Mouse (Mus musculus): ENCODE data around the gene Clasp2. TPM values are rescaled to one million over a fixed set of nuclear protein-coding genes. Genes with fewer than 3 reads are reported as not detected.

Gene Clasp2
- total RNA-seq, 1 experiment from 2014 or later = 42.2 TPM

DNA sequence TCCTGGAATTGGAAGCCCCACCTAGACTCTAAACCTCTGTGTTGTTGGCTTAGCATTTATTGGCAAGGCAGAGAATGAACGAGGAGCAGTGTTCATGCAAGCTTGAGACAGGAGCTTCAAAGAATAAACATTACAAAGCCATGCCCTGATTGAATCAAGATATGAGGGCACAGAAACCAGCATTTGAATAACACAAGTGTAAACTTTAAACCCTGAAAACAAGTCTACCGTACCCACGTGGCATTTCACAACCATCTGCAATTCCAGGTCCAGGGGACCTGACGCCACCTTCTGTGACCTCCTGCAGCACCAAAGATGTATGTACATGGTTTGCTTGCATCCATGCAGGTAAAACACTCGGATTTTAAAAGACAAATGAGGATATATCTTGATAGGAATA, 181.4 kb downstream of the Clasp2 start:
- ATAC-seq (replicated peaks; ENCODE audit: low read depth, poor library complexity, severe bottlenecking) = no peak

GRCm38 (mm10) chr9:113924883-113925282, 183.6 kb downstream of the Clasp2 start:
- no peak for ATAC-seq (replicated peaks; ENCODE audit: low read depth, poor library complexity, severe bottlenecking)

DNA sequence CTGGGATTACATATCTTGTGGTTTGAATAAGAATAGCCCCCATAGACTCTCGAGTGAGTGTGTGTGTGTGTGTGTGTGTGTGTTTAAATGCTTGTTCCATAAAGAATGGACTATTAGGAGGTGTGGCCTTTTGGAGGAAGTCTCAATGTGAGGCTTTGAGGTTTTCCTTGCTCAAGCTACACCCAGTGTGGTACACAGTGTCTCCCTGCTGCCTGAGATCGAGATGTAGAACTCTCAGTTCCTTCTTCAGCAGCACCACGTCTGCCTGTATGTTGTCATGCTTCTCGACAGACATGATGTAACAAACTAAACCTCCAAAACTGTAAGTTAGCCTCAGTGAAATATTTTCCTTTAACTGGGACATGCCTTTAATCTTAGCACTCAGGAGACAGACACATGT, 187.3 kb downstream of the Clasp2 start:
- peak; percentile 64 for ATAC-seq (replicated peaks; ENCODE audit: low read depth, poor library complexity, severe bottlenecking)

GRCm38 (mm10) chr9:113929676-113930075, 188.4 kb downstream of the Clasp2 start:
- no peak for ATAC-seq (replicated peaks; ENCODE audit: low read depth, poor library complexity, severe bottlenecking)

DNA sequence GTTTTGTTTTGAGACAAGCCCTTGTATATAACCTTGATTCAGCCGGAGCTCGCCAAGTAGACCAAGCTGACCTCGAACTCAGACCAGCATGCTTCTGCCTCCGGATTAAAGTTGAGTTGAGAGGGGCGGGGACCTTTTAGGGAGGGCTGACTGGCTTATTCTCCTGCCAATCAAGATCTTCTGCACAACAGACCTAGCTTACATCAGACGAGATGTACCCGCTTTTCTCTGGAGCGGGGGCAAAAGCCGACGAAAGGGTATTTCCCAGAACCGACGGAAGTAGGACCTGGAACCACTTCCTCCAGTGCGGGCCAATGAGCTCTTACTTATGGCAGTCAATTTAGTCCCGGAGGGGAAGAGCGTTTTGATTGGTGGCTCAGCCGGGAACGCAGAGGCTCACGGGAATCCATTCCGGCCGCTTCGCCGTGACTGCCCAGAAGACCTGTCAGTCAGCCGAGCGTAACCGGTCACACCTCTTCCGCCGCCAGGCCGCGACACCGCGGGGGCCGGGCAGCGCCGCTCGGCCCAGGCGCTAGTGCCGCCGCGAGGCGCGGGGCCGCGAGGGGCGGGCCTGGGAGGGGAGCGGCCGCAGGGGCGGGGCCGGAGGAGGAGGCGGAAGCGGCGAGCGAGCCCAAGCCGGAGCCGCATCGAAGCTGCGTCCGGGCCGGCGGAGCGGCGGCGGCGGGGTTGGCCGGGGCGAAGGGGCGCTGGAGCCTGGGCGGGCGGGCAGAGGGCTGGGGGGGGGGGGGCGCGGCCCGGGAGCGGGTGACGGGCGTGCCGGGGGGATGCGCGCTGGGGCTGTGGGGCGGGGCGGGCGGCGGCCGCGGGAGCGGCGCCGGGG, 189.5 kb downstream of the Clasp2 start, which contains the start of gene Ubp1:
Ubp1 (plus strand) TSS at position 401 of the 841 bp plus-strand sequence.
- peak; percentile 88 for ATAC-seq (replicated peaks; ENCODE audit: low read depth, poor library complexity, severe bottlenecking)

DNA sequence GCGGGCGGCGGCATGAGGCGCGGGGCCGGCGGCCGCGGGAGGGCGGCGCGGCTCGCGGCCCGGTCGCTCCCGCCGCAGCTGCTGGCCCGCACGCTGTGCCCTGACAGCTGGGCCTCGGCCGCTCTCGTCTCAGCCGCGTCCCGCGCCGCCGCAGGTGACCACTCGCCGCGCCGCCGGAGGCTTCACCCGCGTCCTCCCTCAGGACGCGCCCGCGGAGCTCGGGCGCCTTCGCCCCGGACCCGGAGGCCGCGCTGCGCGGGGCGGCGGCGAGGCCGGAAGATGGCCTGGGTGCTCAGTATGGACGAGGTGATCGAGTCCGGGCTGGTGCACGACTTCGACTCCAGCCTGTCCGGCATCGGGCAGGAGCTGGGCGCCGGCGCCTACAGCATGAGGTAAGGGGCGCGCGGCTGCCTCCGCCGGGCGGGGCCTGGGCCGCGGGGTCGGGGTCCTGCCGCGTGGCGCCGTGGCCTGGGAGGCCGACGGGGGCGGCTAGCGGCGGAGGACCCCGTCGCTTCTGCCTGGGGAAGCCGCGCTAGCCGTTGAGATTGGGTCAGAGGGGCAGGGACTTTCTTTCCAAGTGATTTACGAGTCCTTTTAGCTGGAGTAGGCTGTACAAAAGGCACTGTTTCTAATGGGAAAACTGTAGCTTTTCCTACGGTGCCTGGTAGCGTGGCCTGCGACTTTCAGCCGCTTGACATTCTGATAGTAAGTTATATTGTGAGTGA, 190.3 kb downstream of the Clasp2 start:
- no peak for ATAC-seq (replicated peaks; ENCODE audit: low read depth, poor library complexity, severe bottlenecking)

DNA sequence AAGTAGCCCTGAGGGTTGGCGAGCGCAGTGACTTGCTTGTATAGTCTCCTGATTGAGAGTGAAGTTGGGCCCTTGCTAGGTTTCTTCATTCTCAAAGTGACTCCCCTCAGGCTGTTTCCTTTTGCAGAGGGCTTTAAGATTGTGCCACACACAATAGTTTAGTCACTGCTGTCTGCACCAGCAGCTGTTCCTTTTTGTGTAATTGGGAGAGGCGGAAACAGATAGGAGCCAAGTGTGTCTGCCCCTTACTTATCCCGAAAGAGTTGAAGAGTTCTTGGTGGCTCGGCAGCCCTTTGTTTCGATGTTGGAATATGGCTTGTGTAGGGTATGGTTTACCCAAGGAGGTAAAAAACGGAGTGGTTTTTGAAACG, 190.8 kb downstream of the Clasp2 start:
- ATAC-seq (replicated peaks; ENCODE audit: low read depth, poor library complexity, severe bottlenecking) = no peak

GRCm38 (mm10) chr9:113932501-113932900, 191.2 kb downstream of the Clasp2 start:
- ATAC-seq (replicated peaks; ENCODE audit: low read depth, poor library complexity, severe bottlenecking) = no peak

DNA sequence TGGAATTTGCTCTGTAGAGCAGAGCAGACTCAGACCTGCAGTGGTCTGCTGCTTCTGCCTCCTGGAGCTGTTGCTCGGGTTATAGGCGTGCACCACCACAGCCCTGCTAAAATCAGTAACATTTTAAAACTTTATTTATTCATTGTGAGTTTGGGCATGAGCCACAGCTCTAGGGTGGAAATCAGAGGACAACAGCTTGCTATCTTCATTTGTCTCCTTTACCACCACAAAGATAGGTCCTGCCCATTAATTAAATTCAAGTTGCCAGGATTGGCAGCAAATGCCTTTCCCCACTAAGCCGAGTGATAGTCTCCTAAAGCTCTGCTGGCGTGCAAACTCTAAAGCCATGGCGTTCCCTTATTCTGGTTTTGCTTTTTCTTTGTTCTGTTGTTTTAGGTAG, 194.4 kb downstream of the Clasp2 start:
- peak; percentile 16 for ATAC-seq (replicated peaks; ENCODE audit: low read depth, poor library complexity, severe bottlenecking)

DNA sequence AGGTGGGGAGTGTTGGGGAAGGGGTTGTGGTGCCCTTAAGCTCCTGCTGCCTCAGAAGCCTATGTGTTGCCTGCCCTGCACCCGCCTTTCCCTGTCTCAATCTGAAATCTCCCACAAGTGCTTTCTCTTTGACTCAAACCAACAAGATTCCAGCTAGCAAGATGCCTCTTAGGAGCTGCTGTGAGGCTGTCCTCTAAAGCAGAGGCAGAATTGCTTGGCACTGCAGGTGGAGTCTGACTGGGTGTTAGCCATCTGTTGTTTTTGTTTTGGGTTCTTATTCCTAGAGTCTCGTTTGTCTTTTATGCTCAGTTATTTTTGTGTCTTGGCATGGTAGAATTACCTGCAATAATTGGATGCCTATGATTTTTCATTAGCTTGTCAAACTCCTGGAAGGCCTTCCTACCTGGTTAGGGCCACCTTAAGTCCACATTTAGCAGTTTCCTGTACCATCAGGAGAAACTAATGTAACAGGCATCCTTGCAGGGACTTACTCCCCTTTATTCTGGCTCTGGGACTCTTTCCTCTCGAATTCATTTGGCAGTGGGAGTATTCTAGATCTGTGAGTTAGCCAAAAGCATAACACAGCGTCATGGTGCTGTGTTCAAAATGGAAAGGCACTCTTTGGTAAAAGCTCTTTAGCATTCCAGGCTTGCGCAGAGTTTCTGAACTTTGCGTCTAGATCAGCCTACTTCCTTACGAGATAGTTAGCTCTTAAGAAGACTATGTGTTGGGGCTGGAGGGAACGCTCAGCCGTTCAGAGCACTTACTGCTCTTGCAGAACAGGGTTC, 198.0 kb downstream of the Clasp2 start:
- ATAC-seq (replicated peaks; ENCODE audit: low read depth, poor library complexity, severe bottlenecking) = no peak

- peak; percentile 79 for ATAC-seq (replicated peaks; ENCODE audit: low read depth, poor library complexity, severe bottlenecking)
Measured at GRCm38 (mm10) chr9:113941103-113941805, 200.0 kb downstream of the Clasp2 start.

DNA sequence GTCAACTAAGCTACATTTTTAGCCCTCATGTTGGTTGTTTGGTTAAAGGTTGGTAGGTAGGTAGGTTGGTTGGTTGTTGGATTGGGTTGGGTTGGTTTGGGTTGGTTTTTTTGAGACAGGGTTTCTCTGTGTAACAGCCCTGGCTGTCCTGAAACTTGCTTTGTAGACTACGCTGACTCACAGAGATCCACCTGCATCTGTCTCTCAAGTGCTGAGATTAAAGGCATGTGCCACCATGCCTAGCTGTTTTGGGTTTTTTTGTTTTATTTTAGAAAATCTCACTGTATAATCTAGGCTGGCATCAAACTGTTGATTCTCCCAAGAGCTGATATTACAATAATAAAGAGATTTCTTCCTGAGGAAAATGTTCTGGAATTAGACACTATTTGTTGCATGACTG, 202.1 kb downstream of the Clasp2 start:
- no peak for ATAC-seq (replicated peaks; ENCODE audit: low read depth, poor library complexity, severe bottlenecking)

DNA sequence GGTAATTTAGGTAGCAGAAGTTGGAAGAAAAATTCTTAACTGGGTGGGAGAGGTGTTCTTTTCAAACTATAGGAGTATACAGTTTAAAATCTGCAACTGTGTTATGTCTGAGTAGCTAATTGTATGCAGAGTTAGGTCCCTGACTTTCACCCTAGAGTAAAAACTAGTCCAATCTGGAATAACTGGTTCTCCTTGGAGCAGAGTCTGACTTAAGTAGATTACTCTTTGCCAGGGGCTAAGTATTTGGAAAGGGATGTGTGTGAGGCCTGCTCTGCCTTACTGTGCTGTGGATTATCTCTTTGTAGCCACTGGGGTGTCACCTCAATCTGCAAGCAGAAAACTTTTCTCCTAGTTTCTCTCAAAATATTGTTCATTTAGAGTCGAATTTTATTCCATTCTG, 205.9 kb downstream of the Clasp2 start:
- ATAC-seq (replicated peaks; ENCODE audit: low read depth, poor library complexity, severe bottlenecking) = no peak

- no peak for ATAC-seq (replicated peaks; ENCODE audit: low read depth, poor library complexity, severe bottlenecking)
Measured at GRCm38 (mm10) chr9:113957777-113958176, 216.5 kb downstream of the Clasp2 start.

DNA sequence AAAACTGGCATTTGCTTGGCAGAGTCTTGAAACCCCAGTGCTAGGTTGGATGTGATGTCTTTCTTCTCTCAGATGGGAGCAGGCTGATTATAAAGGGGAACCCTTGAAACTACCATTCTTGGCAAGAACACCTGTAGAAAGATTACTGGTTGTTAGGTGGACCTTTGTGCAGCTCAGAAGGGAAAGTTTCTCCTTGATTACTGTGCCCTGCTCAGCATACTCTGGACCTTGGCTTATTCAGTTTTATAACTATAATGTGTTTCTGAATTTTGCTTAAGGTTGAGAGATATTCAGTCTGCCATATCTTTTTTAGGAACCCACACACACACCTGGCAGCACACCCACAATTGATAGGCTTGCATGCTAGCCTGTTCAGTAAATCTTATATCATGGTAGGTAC, 222.4 kb downstream of the Clasp2 start:
- ATAC-seq (replicated peaks; ENCODE audit: low read depth, poor library complexity, severe bottlenecking) = no peak

GRCm38 (mm10) chr9:113964415-113964814, 223.1 kb downstream of the Clasp2 start:
- no peak for ATAC-seq (replicated peaks; ENCODE audit: low read depth, poor library complexity, severe bottlenecking)

DNA sequence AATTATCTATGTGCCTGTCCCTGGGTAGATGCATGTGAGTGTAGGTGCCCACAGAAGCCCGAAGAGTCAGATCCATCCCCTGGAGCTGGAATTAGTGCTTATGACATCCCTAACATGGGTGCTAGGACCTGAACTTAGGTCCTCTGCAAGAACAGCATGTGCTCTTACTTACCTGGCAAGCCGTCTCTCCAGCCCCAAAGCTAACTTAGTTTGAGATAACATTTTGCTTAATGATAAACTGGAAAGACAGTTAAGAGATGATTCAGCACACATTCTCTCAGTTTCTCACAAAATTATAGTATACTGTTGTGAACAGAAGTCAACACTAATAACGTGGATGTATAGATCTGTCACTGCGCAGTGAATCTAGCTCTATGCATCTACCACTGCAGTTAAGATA, 225.6 kb downstream of the Clasp2 start:
- ATAC-seq (replicated peaks; ENCODE audit: low read depth, poor library complexity, severe bottlenecking) = no peak

DNA sequence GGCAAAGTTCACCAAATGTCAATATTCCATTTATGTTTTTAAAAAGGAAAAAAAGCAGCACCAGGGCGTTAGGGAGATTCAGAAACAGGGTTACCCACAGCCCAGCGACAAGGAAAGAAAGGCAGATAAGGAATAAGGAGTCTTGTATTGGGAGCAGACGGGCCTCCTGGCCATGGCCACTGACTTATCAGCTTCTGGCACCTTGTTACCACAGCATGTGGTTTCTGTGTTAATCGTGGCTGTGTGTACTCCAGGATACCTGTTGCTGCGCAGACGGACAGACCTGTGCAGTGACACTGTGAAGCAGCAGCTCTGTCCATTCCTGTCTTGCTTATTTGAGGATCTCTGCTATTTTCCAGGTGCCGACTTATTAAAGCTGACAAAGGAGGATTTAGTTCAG, 227.7 kb downstream of the Clasp2 start:
- ATAC-seq (replicated peaks; ENCODE audit: low read depth, poor library complexity, severe bottlenecking) = peak; percentile 87

All from common myeloid progenitor, adult 5-6 weeks (primary cell).